Mouse (Mus musculus) CH12.LX (cell line): ENCODE measurements around the gene Frmd5.

Experiments
- NELFE ChIP-seq: IDR thresholded peaks from 2 replicates; pipeline ENCODE4 v1.6.1; 2011; ENCODE audit warnings: low read depth, low read length, improper control_type of control experiment
- POLR2A ChIP-seq: IDR thresholded peaks from 2 replicates; pipeline ENCODE4 v1.6.1; 2011; ENCODE audit warnings: low read depth, mild to moderate bottlenecking, improper control_type of control experiment, low read length

GRCm38 (mm10) chr2:121661160-121661502 lies 145.8 kb downstream of the Frmd5 start:
- TF ChIP-seq NELFE (no peak), POLR2A (no peak)
